Mouse (Mus musculus): ENCODE measurements around the gene Mas1. TPM values are rescaled to one million over a fixed set of nuclear protein-coding genes. Genes with fewer than 3 reads are reported as not detected.

The Mas1 gene
- total RNA-seq, 1 experiment from 2014 or later, result not detected

Small RNA genes lying within 50 kb of the gene (microRNA-seq; reads per million reads assigned to microRNA genes)
- gene Gm24085, result 0 reads per million in 2 experiments

Other genes starting within 250 kb of the Mas1 start
- 1.2 and 18.3 TPM in 2 replicates for gene Slc22a1, start 192.3 kb downstream of the Mas1 start, total RNA-seq (2021)
- gene Igf2r, start 98.5 kb downstream of the Mas1 start, total RNA-seq (2021), result 65.2 and 75.4 TPM in 2 replicates
- gene Mrgprh, start 7.9 kb upstream of the Mas1 start, total RNA-seq (2021), result 0.19 TPM in 2 replicates
- 2.6 and 4.6 TPM in 2 replicates for gene Pnldc1, start 42.1 kb upstream of the Mas1 start, total RNA-seq (2021)
- 232 and 252 TPM in 2 replicates for gene Tcp1, start 47.6 kb upstream of the Mas1 start, total RNA-seq (2021)
- 84.1 and 86.9 TPM in 2 replicates for gene Mrpl18, start 48.2 kb upstream of the Mas1 start, total RNA-seq (2021)
- gene Acat3, start 72.5 kb upstream of the Mas1 start, total RNA-seq (2021), result 1.6 and 21.6 TPM in 2 replicates
- 90.9 and 102 TPM in 2 replicates for gene Acat2, start 92.6 kb upstream of the Mas1 start, total RNA-seq (2021)
- 58.1 and 63.8 TPM in 2 replicates for gene Wtap, start 126.0 kb upstream of the Mas1 start, total RNA-seq (2021)
- 674 and 682 TPM in 2 replicates for gene Sod2, start 138.7 kb upstream of the Mas1 start, total RNA-seq (2021)
- gene Gpr31b, start 184.2 kb upstream of the Mas1 start, total RNA-seq (2021), result not detected in 2 replicates
- 0.30 and 0.45 TPM in 2 replicates for gene Tcp10b, start 193.0 kb upstream of the Mas1 start, total RNA-seq (2021)